Mouse (Mus musculus) CH12.LX (cell line): ENCODE measurements around the gene Gucy2c. TPM values are rescaled to one million over a fixed set of nuclear protein-coding genes. Genes with fewer than 3 reads are reported as not detected.
A peak's percentile ranks its signal among the peaks of the same experiment; 100 is the strongest.

Experiments
- DNase-seq: peaks from one replicate; pipeline ENCODE4 v3.0.0-alpha.2; 2013; ENCODE audit errors: extremely low read depth
- H3K27ac ChIP-seq: 2 replicates; pipeline ENCODE4 v1.5.1; 2012; ENCODE audit warnings: low read depth, mild to moderate bottlenecking, control low read depth, moderate library complexity; ENCODE audit not compliant: insufficient read depth
- H3K27me3 ChIP-seq: replicated peaks from 2 replicates; pipeline ENCODE3; 2012; ENCODE audit warnings: inconsistent platforms
- H3K36me3 ChIP-seq, 2 experiments: replicated peaks in 1 of 2; 2 replicates each; pipeline versions ENCODE3 to v1.6.1; 2012; ENCODE audit warnings: inconsistent platforms in 1 of 2, low read length in 1 of 2, mild to moderate bottlenecking in 1 of 2, mixed read lengths in 1 of 2, moderate library complexity in 1 of 2; ENCODE audit not compliant: control insufficient read depth in 1 of 2, insufficient read depth in 1 of 2
- H3K4me1 ChIP-seq, 2 experiments: 2 replicates each; pipeline ENCODE4 v1.6.1; 2012; ENCODE audit warnings: inconsistent platforms in 1 of 2, moderate library complexity in 1 of 2; ENCODE audit not compliant: insufficient read depth in 2 of 2, control insufficient read depth in 1 of 2
- H3K4me2 ChIP-seq: 2 replicates; pipeline ENCODE4 v1.6.1; 2012; ENCODE audit warnings: low read depth, mild to moderate bottlenecking, control low read depth; ENCODE audit not compliant: poor library complexity, insufficient read depth, severe bottlenecking
- H3K4me3 ChIP-seq, 3 experiments: fragments of 150-350 bp in 1 of 3; sonication (generic) in 1 of 3; replicated peaks in 1 of 3; 2 replicates each; pipeline versions ENCODE3 to v1.5.1; 2011 to 2012; ENCODE audit warnings: low read depth in 2 of 3, low read length in 2 of 3, mild to moderate bottlenecking in 2 of 3, moderate library complexity in 2 of 3, control low read depth in 1 of 3, improper control_type of control experiment in 1 of 3, inconsistent platforms in 1 of 3, mixed read lengths in 1 of 3; ENCODE audit not compliant: poor library complexity in 1 of 3
- H3K79me2 ChIP-seq: replicated peaks from 2 replicates; pipeline ENCODE4 v1.6.1; 2012; ENCODE audit warnings: mild to moderate bottlenecking, moderate library complexity; ENCODE audit not compliant: control insufficient read depth, poor library complexity, insufficient read depth, severe bottlenecking; ENCODE audit errors: extremely low read depth
- H3K9ac ChIP-seq: 2 replicates; pipeline ENCODE4 v1.6.1; 2012; ENCODE audit warnings: low read depth, mild to moderate bottlenecking, control low read depth, moderate library complexity; ENCODE audit not compliant: insufficient read depth
- H3K9me3 ChIP-seq: replicated peaks from 2 replicates; pipeline ENCODE3; 2012; ENCODE audit warnings: low read length, inconsistent platforms, mixed read lengths
- CHD1 ChIP-seq: IDR thresholded peaks from 2 replicates; pipeline ENCODE4 v1.6.1; 2012; ENCODE audit warnings: low read depth, low read length, improper control_type of control experiment, inconsistent platforms
- E2F4 ChIP-seq: IDR thresholded peaks from 2 replicates; pipeline ENCODE4 v1.6.1; 2011; ENCODE audit warnings: low read depth, low read length, improper control_type of control experiment; ENCODE audit not compliant: insufficient replicate concordance
- ELF1 ChIP-seq: IDR thresholded peaks from 2 replicates; pipeline ENCODE4 v1.6.1; 2014; ENCODE audit warnings: low read depth, mild to moderate bottlenecking, inconsistent platforms, low read length, improper control_type of control experiment
- EP300 ChIP-seq: IDR thresholded peaks from 2 replicates; pipeline ENCODE4 v1.6.1; 2011; ENCODE audit warnings: low read length, improper control_type of control experiment
- ETS1 ChIP-seq: conservative IDR thresholded peaks from 2 replicates; pipeline ENCODE4 v1.6.1; 2012; ENCODE audit warnings: low read depth, mild to moderate bottlenecking, inconsistent platforms, low read length, improper control_type of control experiment, moderate library complexity
- HCFC1 ChIP-seq: IDR thresholded peaks from 2 replicates; pipeline ENCODE4 v1.6.1; 2012; ENCODE audit warnings: low read depth, mild to moderate bottlenecking, inconsistent platforms, low read length, improper control_type of control experiment
- JUND ChIP-seq: conservative IDR thresholded peaks from 2 replicates; pipeline ENCODE4 v1.6.1; 2011; ENCODE audit warnings: low read depth, low read length, improper control_type of control experiment
- MAX ChIP-seq: IDR thresholded peaks from 2 replicates; pipeline ENCODE4 v1.6.1; 2011; ENCODE audit warnings: low read length, improper control_type of control experiment
- MAZ ChIP-seq: IDR thresholded peaks from 2 replicates; pipeline ENCODE4 v1.6.1; 2012; ENCODE audit warnings: low read depth, mild to moderate bottlenecking, inconsistent platforms, low read length, improper control_type of control experiment, moderate library complexity
- MXI1 ChIP-seq: IDR thresholded peaks from 2 replicates; pipeline ENCODE4 v1.6.1; 2011; ENCODE audit warnings: mild to moderate bottlenecking, low read depth, low read length, improper control_type of control experiment
- MYC ChIP-seq: IDR thresholded peaks from 2 replicates; pipeline ENCODE4 v1.6.1; 2011; ENCODE audit warnings: low read depth, mild to moderate bottlenecking, improper control_type of control experiment, low read length
- PAX5 ChIP-seq: IDR thresholded peaks from 2 replicates; pipeline ENCODE4 v1.6.1; 2012; ENCODE audit warnings: low read length, inconsistent platforms, mixed read lengths
- POLR2A ChIP-seq: IDR thresholded peaks from 2 replicates; pipeline ENCODE4 v1.6.1; 2011; ENCODE audit warnings: low read depth, mild to moderate bottlenecking, improper control_type of control experiment, low read length
- POLR2AphosphoS2 ChIP-seq: IDR thresholded peaks from 2 replicates; pipeline ENCODE4 v1.6.1; 2011; ENCODE audit warnings: low read depth, low read length, improper control_type of control experiment
- RAD21 ChIP-seq: IDR thresholded peaks from 2 replicates; pipeline ENCODE4 v1.6.1; 2011; ENCODE audit warnings: low read depth, mild to moderate bottlenecking, low read length, improper control_type of control experiment, moderate library complexity
- RCOR1 ChIP-seq: conservative IDR thresholded peaks from 2 replicates; pipeline ENCODE4 v1.6.1; 2012; ENCODE audit warnings: low read depth, mild to moderate bottlenecking, inconsistent platforms, low read length, improper control_type of control experiment
- SIN3A ChIP-seq: IDR thresholded peaks from 2 replicates; pipeline ENCODE4 v1.6.1; 2012; ENCODE audit warnings: low read length, improper control_type of control experiment, inconsistent platforms
- SMC3 ChIP-seq: IDR thresholded peaks from 2 replicates; pipeline ENCODE4 v1.6.1; 2011; ENCODE audit warnings: low read depth, low read length, improper control_type of control experiment
- TBP ChIP-seq: conservative IDR thresholded peaks from 2 replicates; pipeline ENCODE4 v1.6.1; 2011; ENCODE audit warnings: low read depth, low read length, improper control_type of control experiment
- TCF12 ChIP-seq: IDR thresholded peaks from 2 replicates; pipeline ENCODE4 v1.6.1; 2014; ENCODE audit warnings: low read depth, mild to moderate bottlenecking, inconsistent platforms, low read length, improper control_type of control experiment
- UBTF ChIP-seq: IDR thresholded peaks from 2 replicates; pipeline ENCODE4 v1.6.1; 2012; ENCODE audit warnings: low read depth, mild to moderate bottlenecking, inconsistent platforms, low read length, improper control_type of control experiment, moderate library complexity
- USF2 ChIP-seq: conservative IDR thresholded peaks from 2 replicates; pipeline ENCODE4 v1.6.1; 2011; ENCODE audit warnings: low read depth, low read length, improper control_type of control experiment
- ZC3H11A ChIP-seq: IDR thresholded peaks from 2 replicates; pipeline ENCODE4 v1.6.1; 2012; ENCODE audit warnings: low read depth, mild to moderate bottlenecking, inconsistent platforms, low read length, improper control_type of control experiment
- ZKSCAN1 ChIP-seq: IDR thresholded peaks from 2 replicates; pipeline ENCODE4 v1.6.1; 2012; ENCODE audit warnings: low read depth, inconsistent platforms, low read length, improper control_type of control experiment, borderline replicate concordance
- ZNF384 ChIP-seq: IDR thresholded peaks from 2 replicates; pipeline ENCODE4 v1.6.1; 2012; ENCODE audit warnings: low read depth, low read length, improper control_type of control experiment, inconsistent platforms
- dilution Hi-C: fragments of 300-500 bp; cut with MboI; formaldehyde crosslinking; loops from 2 replicates; pipeline ENCODE4 v1.14.3; 2020; ENCODE audit warnings: low sequenced_read_pairs; ENCODE audit not compliant: extremely low pct_unique_long_range_greater_than_20kb, extremely low pct_ligation_motif_present
- in situ Hi-C: fragments of 300-500 bp; cut with MboI; formaldehyde crosslinking; loops from 3 replicates; pipeline ENCODE4 v1.14.3; 2019; ENCODE audit warnings: low sequenced_read_pairs, low pct_ligation_motif_present, low pct_unique_long_range_greater_than_20kb, mixed read lengths
- polyA plus RNA-seq: library from polyadenylated mRNA; unstranded; fragments of >175 nt; gene quantifications from 2 replicates; pipeline ENCODE4 v1.2.1, GENCODE M21; 2012; ENCODE audit warnings: low read depth; ENCODE audit not compliant: insufficient read length
- total RNA-seq, 2 experiments: library from RNA; depleted of rRNA; stranded (reverse); fragments of 300-350 nt in 1 of 2; fragments of >200 nt in 1 of 2; gene quantifications; 2 replicates each; pipeline ENCODE4 v1.2.3; 2012 to 2014

Gucy2c gene
- total and polyA plus RNA-seq, 3 experiments = 0.08 to 0.13 (median 0.10) TPM

DNA sequence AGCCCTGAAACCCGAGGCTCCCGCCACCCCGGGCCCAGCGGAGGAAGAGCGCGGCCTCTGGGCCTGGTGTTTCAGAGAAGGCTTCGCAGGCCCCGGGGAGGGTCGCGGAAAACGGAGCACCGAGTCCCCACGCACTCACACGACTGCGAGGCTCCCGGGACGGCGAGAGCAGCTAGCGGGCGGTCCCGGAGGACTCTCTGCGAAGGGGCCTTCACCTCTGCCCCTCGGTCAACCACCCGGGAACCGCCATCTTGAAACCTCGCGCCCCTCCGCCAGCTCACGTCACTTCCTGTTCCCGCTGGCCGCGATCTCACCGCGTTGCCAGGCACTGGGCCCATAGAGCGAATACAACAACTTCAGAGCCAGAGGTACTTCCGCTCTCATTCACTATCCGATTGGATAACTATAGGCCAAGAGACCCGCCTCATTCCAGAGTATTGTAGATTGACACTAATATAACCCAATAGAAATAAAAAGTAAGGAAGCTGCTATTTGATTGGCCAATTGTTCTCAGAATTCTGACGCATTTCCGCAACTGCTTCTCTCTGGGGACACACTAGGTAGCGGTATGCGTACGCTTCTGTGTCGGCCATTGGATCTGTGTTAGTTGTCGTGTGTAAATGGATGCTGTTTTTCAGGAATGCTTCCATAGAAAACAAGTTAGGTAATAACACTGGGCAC, 46.5 kb upstream of the Gucy2c start, which contains the start of gene Wbp11 (continued):
- TF ChIP-seq TCF12 = peak; percentile 92
- TF ChIP-seq MAZ = peak; percentile 76; the same call in 1 of the 2 replicates
- TF ChIP-seq PAX5 = no peak
- TF ChIP-seq ZC3H11A = no peak
- TF ChIP-seq TBP = peak; percentile 95
- peak; percentile 91 for TF ChIP-seq HCFC1
- no peak; the same call in 1 of the 2 replicates for TF ChIP-seq RAD21
- TF ChIP-seq ELF1 = peak; percentile 89
- peak; percentile 80; the same call in 1 of the 2 replicates for TF ChIP-seq CHD1
- TF ChIP-seq POLR2A = peak; percentile 89
- peak; percentile 64; the same call in 1 of the 2 replicates for TF ChIP-seq UBTF
- TF ChIP-seq ZNF384 = no peak
- TF ChIP-seq MYC = peak; percentile 90; the same call in 1 of the 2 replicates
- TF ChIP-seq MXI1 = peak; percentile 78
- TF ChIP-seq USF2 = no peak
- TF ChIP-seq RCOR1 = no peak
- no peak for TF ChIP-seq EP300
- TF ChIP-seq SMC3 = no peak
- peak; percentile 91 for TF ChIP-seq SIN3A

GRCm38 (mm10) chr6:136827516-136827880, 45.9 kb upstream of the Gucy2c start, which contains the start of gene BC049715:
TSS of gene BC049715 (plus strand) at chr6:136827626.
- H3K27me3 ChIP-seq = no peaks in the 10 kb centered on the region
- peak within 1 kb of the TSS; percentile 100 for H3K4me2 ChIP-seq
- peak within 1 kb of the TSS; percentile 98 for H3K9ac ChIP-seq
- peaks cover 17 to 28% of the 10 kb centered on the region in 2 experiments for H3K36me3 ChIP-seq
- H3K9me3 ChIP-seq = no peaks in the 10 kb centered on the region
- dilution Hi-C loops = no loop called here
- in situ Hi-C loops = no loop called here
- H3K79me2 ChIP-seq = peaks cover 43% of the 10 kb centered on the region
- peaks cover 3 to 39% of the 10 kb centered on the region in 2 experiments; a peak in 3 of 4 replicates for H3K4me1 ChIP-seq
- H3K4me3 ChIP-seq = peak within 1 kb of the TSS; percentile 84 to 93 (median 91)
- DNase-seq = no peak
- peak within 1 kb of the TSS; percentile 58 for H3K27ac ChIP-seq
- TF ChIP-seq EP300 (no peak), ETS1 (no peak), POLR2A (no peak), SIN3A (no peak; the same call in 1 of the 2 replicates), MAZ (no peak), SMC3 (no peak), JUND (no peak), RAD21 (no peak), RCOR1 (no peak), TBP (no peak), HCFC1 (no peak), E2F4 (no peak), POLR2AphosphoS2 (no peak), MAX (no peak), CHD1 (no peak), ZKSCAN1 (no peak)
- TF ChIP-seq, all 38 proteins: peak for 0
